Mouse (Mus musculus) cortical plate, adult 2 months (tissue): ENCODE data around the gene Klhl26. TPM values are rescaled to one million over a fixed set of nuclear protein-coding genes. Genes with fewer than 3 reads are reported as not detected.
A peak's percentile ranks its signal among the peaks of the same experiment; 100 is the strongest.

Experiments used
- H3K27ac ChIP-seq: fragments of 200-500 bp; 2 replicates; pipeline ENCODE4 v1.5.1; 2012; ENCODE audit warnings: low read length, control low read depth, inconsistent platforms; ENCODE audit not compliant: insufficient read depth
- H3K4me1 ChIP-seq: fragments of 200-500 bp; 2 replicates; pipeline ENCODE4 v1.6.1; 2011; ENCODE audit warnings: low read length; ENCODE audit not compliant: control insufficient read depth, insufficient read depth
- H3K4me3 ChIP-seq: fragments of 200-500 bp; 2 replicates; pipeline ENCODE4 v1.5.1; 2011; ENCODE audit warnings: mild to moderate bottlenecking, low read length, control low read depth; ENCODE audit not compliant: insufficient read depth
- CTCF ChIP-seq: fragments of 200-500 bp; IDR thresholded peaks from 2 replicates; pipeline ENCODE4 v1.5.1; 2011; ENCODE audit warnings: mild to moderate bottlenecking, control low read depth, low read length; ENCODE audit not compliant: insufficient read depth; ENCODE audit errors: extremely low read depth
- POLR2A ChIP-seq: fragments of 200-500 bp; IDR thresholded peaks from 2 replicates; pipeline ENCODE4 v1.6.1; 2011; ENCODE audit warnings: mild to moderate bottlenecking, low read length, control low read depth; ENCODE audit not compliant: insufficient read depth; ENCODE audit errors: extremely low read depth
- polyA plus RNA-seq: library from polyadenylated mRNA; depleted of rRNA; stranded (reverse); fragments of >200 nt; gene quantifications from 2 replicates; pipeline ENCODE4 v1.2.3, GENCODE M21; 2012

The Klhl26 gene
- polyA plus RNA-seq, 1 experiment, result 66.9 TPM

- peaks cover 10% of the 10 kb centered on the region for H3K4me1 ChIP-seq
- no peak overlapping the region for H3K4me3 ChIP-seq
- no peak overlapping the region for H3K27ac ChIP-seq
- TF ChIP-seq POLR2A (no peak), CTCF (no peak)
Measured at GRCm38 (mm10) chr8:70471856-70472255, 4.9 kb downstream of the Klhl26 start.

- TF ChIP-seq POLR2A, result no peak
- no peak for TF ChIP-seq CTCF
- Histone ChIP-seq H3K4me3 (no peak overlapping the region), H3K4me1 (peaks cover 10% of the 10 kb centered on the region), H3K27ac (no peak overlapping the region; the same call in 1 of the 2 replicates)
Measured at GRCm38 (mm10) chr8:70469938-70470337, 6.8 kb downstream of the Klhl26 start.

- H3K4me3 ChIP-seq, result no peak overlapping the region
- peaks cover 10% of the 10 kb centered on the region for H3K4me1 ChIP-seq
- TF ChIP-seq POLR2A (no peak), CTCF (no peak)
- peak overlapping the region; percentile 16; the same call in 1 of the 2 replicates for H3K27ac ChIP-seq
Measured at GRCm38 (mm10) chr8:70469295-70469916, 7.4 kb downstream of the Klhl26 start.

- TF ChIP-seq CTCF (no peak), POLR2A (no peak)
- no peak overlapping the region for H3K4me3 ChIP-seq
- peaks cover 16% of the 10 kb centered on the region for H3K4me1 ChIP-seq
- no peak overlapping the region for H3K27ac ChIP-seq
Measured at GRCm38 (mm10) chr8:70468733-70469132, 8.0 kb downstream of the Klhl26 start.

- Histone ChIP-seq H3K4me3 (no peak overlapping the region), H3K4me1 (peaks cover 21% of the 10 kb centered on the region), H3K27ac (no peak overlapping the region)
- TF ChIP-seq CTCF, result no peak
Measured at GRCm38 (mm10) chr8:70467907-70468306, 8.9 kb downstream of the Klhl26 start.

GRCm38 (mm10) chr8:70467229-70467725 lies 9.5 kb downstream of the Klhl26 start:
- H3K4me1 ChIP-seq, result peaks cover 24% of the 10 kb centered on the region
- no peak overlapping the region for H3K27ac ChIP-seq
- TF ChIP-seq POLR2A (no peak), CTCF (no peak)

GRCm38 (mm10) chr8:70466771-70467170 lies 10.0 kb downstream of the Klhl26 start:
- Histone ChIP-seq H3K4me3 (no peak overlapping the region), H3K4me1 (peaks cover 26% of the 10 kb centered on the region), H3K27ac (no peak overlapping the region)
- no peak for TF ChIP-seq CTCF

More at GRCm38 (mm10) chr8:70467229-70467725, 9.5 kb downstream of the Klhl26 start:
- no peak overlapping the region for H3K4me3 ChIP-seq

- no peak overlapping the region for H3K4me3 ChIP-seq
- peaks cover 26% of the 10 kb centered on the region for H3K4me1 ChIP-seq
- H3K27ac ChIP-seq, result no peak overlapping the region
- TF ChIP-seq POLR2A (no peak), CTCF (no peak)
Measured at GRCm38 (mm10) chr8:70466305-70466704, 10.5 kb downstream of the Klhl26 start.

- no peak for TF ChIP-seq POLR2A
- TF ChIP-seq CTCF, result no peak
- Histone ChIP-seq H3K4me1 (peaks cover 26% of the 10 kb centered on the region), H3K4me3 (no peak overlapping the region), H3K27ac (no peak overlapping the region)
Measured at GRCm38 (mm10) chr8:70465701-70466100, 11.1 kb downstream of the Klhl26 start.

GRCm38 (mm10) chr8:70464162-70464561 lies 12.6 kb downstream of the Klhl26 start:
- Histone ChIP-seq H3K4me3 (no peak overlapping the region), H3K4me1 (peaks cover 19% of the 10 kb centered on the region), H3K27ac (0 out of 2 replicates have a peak overlapping the region, but pooled peaks have one; percentile 51)
- no peak for TF ChIP-seq CTCF
- no peak for TF ChIP-seq POLR2A
